Mouse (Mus musculus) myocyte (in vitro differentiated cells): Measurements from ENCODE around the gene Brd4.

Experiments used
- CEBPB ChIP-seq: IDR thresholded peaks from 2 replicates; pipeline ENCODE4 v1.6.1; 2011; ENCODE audit warnings: mild to moderate bottlenecking, moderate library complexity; ENCODE audit not compliant: poor library complexity, insufficient read depth, severe bottlenecking
- E2F4 ChIP-seq: IDR thresholded peaks from one replicate; pipeline ENCODE4 v1.6.1; 2011; ENCODE audit warnings: mild to moderate bottlenecking, control low read depth, moderate library complexity; ENCODE audit not compliant: insufficient read depth
- MAX ChIP-seq: IDR thresholded peaks from one replicate; pipeline ENCODE4 v1.6.1; 2011; ENCODE audit warnings: low read depth, mild to moderate bottlenecking, control low read depth
- POLR2A ChIP-seq: IDR thresholded peaks from one replicate; pipeline ENCODE4 v1.6.1; 2011; ENCODE audit warnings: low read depth, mild to moderate bottlenecking, control low read depth, moderate library complexity; ENCODE audit not compliant: insufficient read length
- POLR2AphosphoS2 ChIP-seq: IDR thresholded peaks from one replicate; pipeline ENCODE4 v1.6.1; 2011; ENCODE audit warnings: low read depth, control low read depth; ENCODE audit not compliant: insufficient read length
- REST ChIP-seq: IDR thresholded peaks from one replicate; pipeline ENCODE4 v1.6.1; 2011; ENCODE audit warnings: mild to moderate bottlenecking, control low read depth, moderate library complexity; ENCODE audit not compliant: insufficient read depth, insufficient read length
- SRF ChIP-seq: IDR thresholded peaks from one replicate; pipeline ENCODE4 v1.6.1; 2011; ENCODE audit warnings: low read depth; ENCODE audit not compliant: control insufficient read depth, insufficient read length
- TCF12 ChIP-seq: IDR thresholded peaks from one replicate; pipeline ENCODE4 v1.6.1; 2011; ENCODE audit warnings: mild to moderate bottlenecking, control low read depth; ENCODE audit not compliant: poor library complexity, insufficient read depth, severe bottlenecking
- USF1 ChIP-seq: IDR thresholded peaks from one replicate; pipeline ENCODE4 v1.6.1; 2011; ENCODE audit warnings: low read depth, mild to moderate bottlenecking, control low read depth, moderate library complexity

DNA sequence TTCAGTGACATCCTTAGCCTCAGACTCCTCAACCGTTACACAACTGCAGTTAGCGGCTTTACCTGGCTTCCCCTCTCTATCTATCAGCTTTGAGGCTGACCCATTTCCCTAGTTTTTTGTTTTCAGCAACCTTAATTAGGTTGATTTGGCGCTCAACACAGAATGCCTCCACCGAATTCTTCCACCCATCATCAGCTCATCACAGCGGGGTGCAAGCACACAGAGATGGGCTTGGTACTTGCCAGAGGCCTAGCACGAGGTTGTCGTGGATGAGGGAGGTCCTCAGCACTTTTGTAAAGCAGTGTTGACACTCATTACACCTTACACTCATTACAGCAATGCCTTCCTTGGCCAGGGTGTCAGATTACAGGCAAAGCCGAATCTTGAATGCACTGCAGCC is 101.5 kb downstream of the Brd4 start:
- no peak for TF ChIP-seq REST
- no peak for TF ChIP-seq POLR2AphosphoS2
- TF ChIP-seq MAX: no peak
- no peak for TF ChIP-seq E2F4
- no peak for TF ChIP-seq SRF
- TF ChIP-seq CEBPB: no peak
- no peak for TF ChIP-seq USF1
- no peak for TF ChIP-seq POLR2A
- TF ChIP-seq TCF12: no peak
